Mouse (Mus musculus) embryo, embryonic 11 days (tissue): ENCODE measurements around the gene Jrkl.

Source experiments
- DNase-seq: peaks from one replicate; pipeline ENCODE4 v3.0.0-alpha.2; 2015

Jrkl gene

DNA sequence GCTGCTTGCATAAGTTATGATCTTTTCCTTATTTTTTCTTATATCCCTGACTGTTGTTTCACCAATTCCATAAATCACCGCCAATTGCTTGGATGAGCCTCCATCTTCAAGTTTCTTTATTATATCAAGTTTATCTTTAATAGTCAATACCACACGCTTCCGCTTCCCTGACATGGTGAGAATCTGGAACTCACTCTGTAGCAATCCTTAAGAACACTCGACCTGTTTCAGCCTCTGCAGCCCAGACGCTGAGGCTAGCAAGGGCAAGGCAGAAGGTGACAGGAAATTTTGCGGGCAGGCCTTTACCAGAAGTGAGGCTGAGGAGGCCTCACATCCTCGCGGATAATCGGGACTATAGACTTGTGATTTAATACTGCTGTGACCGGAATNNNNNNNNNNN, at the start of gene Jrkl:
Jrkl (minus strand) TSS at position 349 of the 400 bp plus-strand sequence.
- peak; percentile 41 for DNase-seq

DNA sequence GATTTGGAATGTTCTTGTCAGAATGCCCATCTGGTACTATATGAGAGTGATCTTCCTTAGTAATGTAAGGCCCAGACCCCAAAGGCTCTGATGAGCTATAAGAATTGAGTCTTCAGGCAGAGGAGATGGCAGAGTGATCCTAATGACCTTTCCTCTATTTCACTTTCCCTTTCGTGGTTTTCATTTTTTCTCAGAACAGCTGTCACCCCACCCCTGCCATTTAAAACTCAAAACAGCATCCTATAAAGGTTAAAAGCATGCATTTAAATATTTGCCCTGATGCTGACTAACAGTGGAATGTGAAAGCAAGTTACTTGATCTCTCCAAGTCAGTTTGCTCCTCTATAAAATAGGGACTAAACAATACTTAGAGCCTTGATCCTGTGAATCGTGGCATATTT, 41.9 kb upstream of the Jrkl start:
- DNase-seq = no peak

DNA sequence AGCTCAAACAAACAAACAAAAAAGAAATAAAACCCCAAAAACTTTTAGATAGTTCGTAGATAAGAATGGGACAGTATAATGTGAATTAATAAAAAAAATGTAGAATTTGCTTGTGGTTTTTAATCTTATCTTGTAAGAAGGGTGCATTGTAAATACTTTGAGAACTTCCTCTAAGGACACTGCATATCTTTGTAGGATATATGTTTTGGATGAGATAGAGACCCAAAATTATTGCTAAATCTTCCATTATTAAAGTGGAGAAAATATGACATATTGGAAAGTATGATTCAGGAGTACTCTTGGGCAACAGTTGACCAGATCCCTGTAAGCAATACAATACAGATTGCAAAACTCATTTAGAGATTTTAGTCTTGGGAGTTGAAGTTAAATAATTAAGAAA, 27.6 kb upstream of the Jrkl start:
- no peak for DNase-seq

DNA sequence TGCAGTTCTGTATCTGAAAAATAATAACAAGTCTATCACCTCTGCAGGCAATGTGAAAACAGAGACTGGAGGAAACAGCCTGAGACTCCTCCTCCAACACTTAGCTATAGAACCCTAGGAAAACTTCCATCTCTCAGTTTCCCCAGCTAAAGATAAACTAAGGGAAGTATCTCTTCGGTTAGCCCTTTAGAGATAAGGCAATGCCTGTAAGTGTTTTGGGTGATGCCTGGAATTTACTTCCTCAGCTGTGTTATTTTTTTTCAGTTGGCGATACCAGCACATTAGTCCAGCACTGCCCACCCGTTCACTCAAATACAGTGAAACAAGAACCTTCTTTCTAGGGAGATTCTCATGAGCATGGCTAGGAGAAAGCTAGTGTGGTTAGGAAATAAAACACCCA, 15.4 kb upstream of the Jrkl start:
- no peak for DNase-seq

DNA sequence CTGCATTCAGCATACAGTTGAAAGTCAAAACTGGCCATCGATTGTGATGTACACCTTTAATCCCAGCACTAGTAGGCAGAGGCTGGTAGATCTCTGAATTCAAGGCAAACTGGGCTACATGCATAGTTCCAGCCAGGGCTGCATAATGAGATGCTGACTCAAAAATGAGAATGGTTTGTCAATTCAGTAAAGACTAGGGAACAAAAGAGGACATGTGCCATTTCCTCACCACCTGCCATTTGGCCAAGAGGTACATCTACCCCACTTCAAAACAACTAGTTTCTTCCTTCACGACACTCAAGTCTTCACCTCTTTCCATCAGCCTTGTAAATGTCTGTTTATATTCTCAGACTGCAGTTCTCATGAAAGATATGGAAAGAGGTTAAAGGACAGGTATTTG, 12.5 kb upstream of the Jrkl start:
- no peak for DNase-seq

DNA sequence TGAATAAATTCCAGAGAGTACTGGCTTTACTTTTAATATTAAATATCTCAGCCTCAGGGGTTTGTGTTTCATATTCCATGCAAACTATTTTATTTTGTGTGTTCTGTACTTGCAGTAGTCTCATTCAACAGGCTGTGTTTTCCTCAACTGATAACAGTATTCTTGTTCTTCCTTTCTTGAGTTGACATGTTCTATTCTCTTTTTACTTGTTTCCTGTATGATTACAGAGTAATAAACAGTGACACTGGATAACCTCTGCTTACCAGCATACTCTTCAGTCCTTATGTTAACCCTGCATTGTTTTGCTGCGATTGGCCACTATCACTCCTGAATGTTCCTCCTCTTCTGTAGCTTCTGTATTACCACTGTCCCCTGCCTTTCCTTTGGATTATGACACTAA, 11.1 kb upstream of the Jrkl start:
- no peak for DNase-seq

DNA sequence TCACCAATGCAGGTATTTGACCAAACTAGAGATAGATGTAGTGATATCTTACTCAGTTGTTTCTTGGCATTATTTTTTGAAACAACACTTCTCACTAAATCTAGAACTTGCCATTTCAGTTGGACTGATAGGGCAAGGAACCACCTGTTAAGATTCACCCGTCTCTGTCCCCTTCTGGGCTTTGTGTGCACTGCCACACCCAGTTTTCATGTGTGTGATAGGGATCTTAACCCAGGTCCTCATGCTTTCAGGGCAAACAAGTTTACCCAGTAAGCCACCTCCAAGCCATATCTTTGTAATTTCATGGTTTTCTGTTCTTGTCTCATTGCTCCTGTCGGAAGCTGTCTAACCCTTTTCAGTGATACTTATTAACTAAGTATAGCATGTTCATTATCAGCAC, 5.6 kb upstream of the Jrkl start:
- no peak for DNase-seq

DNA sequence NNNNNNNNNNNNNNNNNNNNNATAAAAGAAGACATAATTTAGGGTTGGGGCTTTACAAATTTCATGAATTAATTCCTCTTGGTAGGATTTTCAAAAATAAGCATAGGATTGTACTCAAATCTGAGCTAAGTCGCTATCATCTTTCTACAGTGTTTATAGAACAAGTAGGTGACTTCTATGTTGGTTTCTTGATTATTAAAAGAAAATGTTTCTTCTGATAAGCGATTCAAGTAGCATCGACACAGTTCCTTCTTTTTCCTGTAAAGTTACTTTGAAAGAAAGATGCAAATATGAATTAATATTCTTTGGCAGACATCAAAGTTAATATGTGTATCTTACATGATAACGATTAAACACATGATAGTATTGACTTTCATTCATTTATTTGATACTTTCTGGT, 2.5 kb upstream of the Jrkl start:
- DNase-seq = no peak

DNA sequence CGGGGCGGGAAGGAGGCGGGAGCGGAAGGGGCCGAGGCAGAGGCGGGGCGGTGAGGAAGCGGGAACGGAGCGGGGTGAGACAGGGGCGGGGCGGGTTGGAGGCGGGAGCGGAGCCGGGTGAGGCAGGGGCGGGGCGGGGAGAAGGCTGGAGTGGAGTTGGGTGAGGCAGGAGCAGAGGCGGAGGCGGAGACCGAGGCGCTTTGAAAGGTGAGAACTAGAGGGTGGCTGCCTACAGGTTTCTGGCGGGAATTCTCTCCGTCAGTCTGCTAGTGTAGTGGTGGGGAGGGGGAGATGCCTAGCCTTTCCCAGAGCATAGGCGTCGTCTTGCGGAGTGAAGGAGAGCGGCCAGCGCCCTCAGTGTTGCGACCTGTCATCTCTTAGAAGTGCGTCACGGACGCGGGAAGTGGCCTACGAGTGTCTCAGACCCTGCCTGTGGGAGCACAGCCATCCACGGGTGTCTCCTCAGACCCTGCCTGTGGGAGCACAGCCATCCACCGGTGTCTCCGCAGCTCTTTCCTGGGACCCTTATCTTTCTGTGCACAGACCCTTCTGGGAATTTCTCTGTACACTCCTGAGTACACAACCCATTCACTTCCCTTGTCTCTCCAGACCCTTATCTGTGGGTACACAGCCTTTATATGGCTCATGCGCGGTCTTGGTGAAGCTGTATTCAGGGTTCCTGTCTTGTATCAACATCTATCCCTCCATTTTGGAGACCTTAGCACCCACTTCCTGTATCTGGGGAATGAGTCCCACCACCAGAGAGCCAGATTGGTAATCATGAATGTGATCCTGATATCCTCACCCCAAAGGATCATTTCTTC, 1.4 kb upstream of the Jrkl start, which contains the start of gene Ccdc82:
Ccdc82 (plus strand) TSS at position 141 of the 824 bp plus-strand sequence.
- peak; percentile 95 for DNase-seq

DNA sequence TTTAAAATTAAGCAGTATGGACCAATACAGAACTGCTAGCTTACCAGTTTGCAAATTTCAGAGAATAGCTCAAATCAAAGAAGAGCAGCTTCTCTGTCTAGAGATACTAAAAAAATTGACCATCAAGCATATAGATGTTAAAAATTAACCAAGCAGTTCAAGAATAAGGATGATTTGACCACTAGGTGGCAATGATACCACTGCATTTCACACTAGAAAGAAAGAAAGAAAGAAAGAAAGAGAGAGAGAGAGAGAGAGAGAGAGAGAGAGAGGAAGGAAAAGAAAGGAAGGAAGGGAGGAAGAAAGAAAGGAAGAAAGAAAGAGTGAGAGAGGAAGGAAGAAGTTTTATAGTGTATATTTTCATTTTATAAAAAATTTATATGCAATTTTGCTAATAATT, 3.3 kb downstream of the Jrkl start:
- peak; percentile 59 for DNase-seq

DNA sequence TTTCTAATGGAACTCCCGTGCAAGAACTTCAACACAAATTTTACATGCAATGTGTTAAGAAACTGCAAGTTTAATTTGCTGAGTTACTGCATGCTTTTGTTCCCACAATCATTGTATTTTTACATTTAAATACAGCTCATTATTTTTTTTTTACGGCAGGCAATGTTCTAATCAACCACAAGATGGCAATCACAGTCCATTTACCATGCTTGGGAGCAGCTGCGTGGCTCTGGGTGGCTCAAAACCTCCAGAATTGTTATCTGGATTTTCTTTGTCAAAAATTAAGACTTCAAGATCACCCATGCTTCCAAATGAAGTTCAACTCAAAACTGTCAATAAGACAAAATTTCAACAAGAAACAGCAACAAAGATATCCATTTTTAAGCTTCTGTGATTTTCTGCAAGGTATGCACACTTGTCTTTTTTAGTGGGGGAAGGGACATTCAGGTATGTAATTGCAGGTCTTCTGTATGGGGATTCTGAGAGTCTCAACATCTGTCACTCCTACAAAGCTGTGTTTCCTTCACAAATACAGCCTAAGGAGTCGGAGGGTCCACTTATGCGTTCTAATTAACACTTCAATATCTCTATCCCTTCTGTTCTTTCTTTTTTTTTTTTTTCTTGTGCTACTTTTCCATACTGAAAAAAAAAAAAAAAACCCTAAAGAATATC, 13.9 kb downstream of the Jrkl start:
- DNase-seq = peak; percentile 78

DNA sequence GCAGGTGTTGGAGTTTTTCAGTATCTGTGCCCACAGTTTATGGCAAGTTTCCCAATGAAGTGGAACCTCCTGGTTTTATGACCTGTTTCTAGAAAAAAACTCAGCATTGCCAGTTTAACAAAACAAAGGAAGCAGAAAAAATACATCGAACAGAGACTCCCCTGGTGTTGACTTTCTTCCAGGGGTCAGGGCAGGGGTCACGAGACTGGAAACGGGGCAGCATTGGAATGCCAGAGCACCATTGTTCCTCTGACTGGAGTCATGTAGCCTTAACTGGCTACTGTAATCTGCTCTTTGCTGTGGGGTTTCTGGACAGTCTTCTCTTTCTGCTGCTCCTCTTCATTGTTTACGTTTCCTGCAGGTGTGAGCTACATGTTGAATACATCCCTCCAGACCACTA, 15.1 kb downstream of the Jrkl start:
- DNase-seq = peak; percentile 44

DNA sequence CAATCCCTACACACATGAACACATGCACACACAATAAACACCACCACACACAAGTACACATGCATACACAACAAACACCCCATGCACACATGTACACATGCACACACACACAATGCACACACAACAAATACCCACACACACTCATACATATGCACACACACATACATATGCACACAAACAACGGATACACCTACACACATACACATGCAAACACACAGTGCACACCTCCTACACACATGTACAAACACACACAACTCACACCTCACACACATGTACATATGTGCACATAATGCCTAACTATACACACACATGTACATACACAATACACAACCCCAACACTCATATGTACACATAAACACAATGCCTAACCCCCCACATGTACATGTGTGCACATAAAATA, 19.8 kb downstream of the Jrkl start:
- no peak for DNase-seq

DNA sequence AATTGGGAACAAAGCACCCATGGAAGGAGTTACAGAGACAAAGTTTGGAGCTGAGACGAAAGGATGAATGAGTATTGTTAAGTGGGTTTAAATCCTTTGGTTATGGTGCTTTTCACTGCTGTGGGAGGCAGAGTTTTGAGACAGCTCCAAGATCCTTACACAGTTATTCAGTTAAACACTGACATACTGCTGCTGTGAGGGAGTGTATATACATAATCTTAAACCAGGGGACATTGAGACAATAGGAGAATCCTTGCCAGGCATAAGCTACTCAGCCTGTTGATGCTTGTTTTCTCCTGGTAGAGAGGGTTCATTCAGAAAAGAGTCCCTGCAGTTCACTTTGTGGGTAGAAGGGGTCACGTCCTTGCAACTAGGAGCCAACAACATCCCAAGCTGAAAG, 39.3 kb downstream of the Jrkl start:
- DNase-seq = no peak

DNA sequence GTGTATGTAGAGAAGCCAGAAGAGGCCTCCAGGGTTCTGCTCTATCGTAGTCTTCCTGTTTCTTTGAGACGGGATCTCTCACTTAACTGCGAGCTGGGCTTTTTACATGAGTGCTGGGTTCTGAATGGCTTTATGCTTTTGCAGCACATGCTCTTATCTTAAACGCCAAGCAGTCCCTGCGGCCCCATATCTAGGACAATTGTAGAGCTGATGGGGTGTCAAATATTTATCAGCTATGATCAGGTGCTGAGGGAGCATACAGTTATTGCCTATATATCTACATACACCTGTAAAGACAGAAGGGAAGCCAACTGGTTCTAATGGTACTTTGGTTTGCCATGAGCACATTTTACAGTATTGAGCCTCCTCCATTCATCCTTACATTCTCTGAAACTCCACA, 41.9 kb downstream of the Jrkl start:
- DNase-seq = no peak

DNA sequence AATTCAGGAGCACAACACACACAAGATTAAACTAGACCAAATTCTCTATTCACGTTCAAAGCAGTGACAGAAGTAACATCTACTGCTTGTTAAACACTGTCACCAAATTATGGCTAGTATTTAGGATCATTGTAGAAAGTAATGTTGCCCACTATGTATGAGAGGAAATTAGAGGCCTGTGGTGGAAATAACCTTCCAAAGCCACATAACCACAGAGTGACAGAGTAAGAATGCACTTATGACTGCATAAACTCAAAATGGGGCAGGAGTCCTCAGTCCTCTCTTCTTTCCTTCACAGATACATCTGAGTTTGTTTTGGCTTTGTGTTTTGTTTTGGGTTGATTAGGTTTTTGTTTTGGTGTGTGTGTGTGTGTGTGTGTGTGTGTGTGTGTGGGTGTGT, 42.5 kb downstream of the Jrkl start:
- DNase-seq = no peak

DNA sequence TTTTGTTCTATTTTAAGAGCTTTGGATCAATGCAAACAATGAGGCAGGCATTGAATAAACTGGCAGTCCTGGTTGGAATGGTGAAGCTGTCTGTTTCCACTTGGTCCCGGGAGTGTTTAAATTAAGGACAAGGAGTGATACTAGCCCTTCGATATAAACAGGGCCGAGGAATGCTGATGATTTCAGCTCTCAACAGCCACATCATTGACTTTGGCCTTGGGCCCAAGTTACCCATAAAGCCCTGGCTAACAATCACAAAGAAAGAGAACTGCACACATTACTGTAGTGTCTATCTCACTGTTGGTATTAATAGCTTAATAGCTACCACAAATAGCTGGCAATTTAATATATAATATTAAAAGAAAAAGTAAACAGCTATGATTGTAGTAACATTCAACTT, 45.5 kb downstream of the Jrkl start:
- no peak for DNase-seq

DNA sequence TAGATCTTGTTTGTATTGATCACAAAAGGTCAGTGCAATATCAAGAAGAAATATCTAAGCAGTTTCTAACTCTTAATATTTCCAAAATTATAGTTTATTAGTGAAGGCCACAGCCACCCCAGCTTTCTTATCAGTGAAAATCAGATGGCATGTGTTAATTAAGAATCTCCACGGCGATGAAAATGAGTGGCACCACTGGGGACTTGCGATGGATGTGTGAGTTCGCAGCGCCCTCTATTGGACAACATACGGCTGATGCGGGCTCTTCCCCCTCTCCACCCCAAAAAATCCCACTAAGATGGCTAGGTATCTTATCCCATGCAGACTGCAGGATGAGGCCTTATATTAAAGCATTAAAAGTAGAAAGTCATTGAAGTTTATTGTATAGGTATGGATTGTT, 49.9 kb downstream of the Jrkl start:
- DNase-seq = peak; percentile 78

DNA sequence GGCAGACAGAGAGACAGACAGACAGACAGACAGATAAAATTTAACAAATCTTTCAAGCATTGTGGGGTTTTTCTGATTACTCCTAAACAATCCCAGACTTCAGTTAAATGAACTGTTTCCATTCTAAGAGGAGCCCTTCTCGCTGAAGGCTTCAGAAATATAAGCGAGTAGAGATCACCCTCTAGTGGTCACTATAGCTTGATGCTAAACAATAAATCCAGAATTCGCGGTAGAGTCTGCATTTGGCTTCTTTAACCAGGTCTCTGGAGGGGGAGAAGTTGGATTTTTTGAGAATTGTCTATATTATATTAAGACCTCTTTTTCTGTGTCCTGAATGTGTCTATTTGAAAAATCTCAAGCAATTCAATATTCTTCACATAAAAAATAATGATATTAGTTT, 50.4 kb downstream of the Jrkl start:
- DNase-seq = peak; percentile 88

DNA sequence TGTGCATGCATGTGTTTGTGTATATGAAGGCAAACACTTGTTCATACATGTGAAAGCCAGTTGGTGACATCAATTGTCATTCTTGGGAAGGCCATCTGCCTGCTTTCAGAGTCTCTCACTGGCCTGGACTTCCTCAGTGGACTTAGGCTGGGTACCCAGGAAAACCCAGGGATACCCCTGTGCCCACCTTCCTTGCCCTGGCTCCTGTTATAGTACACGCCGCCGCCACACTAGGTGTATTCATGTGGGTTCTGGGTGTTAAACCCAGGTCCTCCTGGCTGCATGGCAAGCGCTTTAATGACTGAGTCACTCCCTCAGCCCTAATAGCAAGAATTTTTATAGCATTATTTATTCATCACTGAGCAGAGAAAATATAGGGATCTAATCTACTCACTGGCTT, 51.0 kb downstream of the Jrkl start:
- no peak for DNase-seq
